Mouse (Mus musculus): ENCODE measurements around the gene Gatd1. TPM values are rescaled to one million over a fixed set of nuclear protein-coding genes. Genes with fewer than 3 reads are reported as not detected.
"Not testable (repeated sequence)": the region's sequence is repeated elsewhere in the genome, so short reads cannot be mapped to it uniquely, and the experiment has no call there.

Gatd1 gene
- polyA plus RNA-seq, 1 experiment: not detected

DNA sequence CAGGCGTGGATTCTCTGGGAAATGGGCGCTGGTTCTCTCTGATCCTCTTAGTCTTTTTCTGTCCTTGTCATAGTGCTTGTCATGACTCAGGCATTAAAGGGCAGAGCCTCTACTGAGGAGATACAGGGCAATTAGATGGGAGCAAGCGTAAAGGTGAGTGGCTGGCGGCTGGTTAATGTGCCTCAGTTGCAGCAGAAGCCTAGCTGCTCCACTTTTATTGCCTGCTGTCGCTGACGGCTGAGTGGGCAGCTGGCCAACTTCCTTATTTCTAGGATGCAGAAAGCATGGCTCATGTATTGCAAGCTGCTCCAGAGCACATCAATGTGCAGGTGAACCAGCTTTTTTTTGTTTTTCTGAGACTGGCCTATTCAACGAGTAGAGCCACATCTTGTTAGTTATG is 5.0 kb upstream of the Gatd1 start:
- no peak for TF ChIP-seq POLR2A (IDR thresholded peaks at IDR 0.05; ENCODE audit: insufficient read depth, low read depth, low read length)
- no peak for TF ChIP-seq CTCF (IDR thresholded peaks at IDR 0.05; ENCODE audit: insufficient read depth, low read depth, low read length)
- 60% methylated on average over 7 of the region's 7 CpGs for WGBS
- Histone ChIP-seq H3K4me3 (ENCODE audit: insufficient read depth, low read depth, low read length) (no peak overlapping the region), H3K4me1 (ENCODE audit: control insufficient read depth, insufficient read depth, low read length) (peaks cover 3% of the 10 kb centered on the region; the same call in 1 of the 2 replicates), H3K27ac (ENCODE audit: insufficient read depth, low read depth, low read length) (no peak overlapping the region)

DNA sequence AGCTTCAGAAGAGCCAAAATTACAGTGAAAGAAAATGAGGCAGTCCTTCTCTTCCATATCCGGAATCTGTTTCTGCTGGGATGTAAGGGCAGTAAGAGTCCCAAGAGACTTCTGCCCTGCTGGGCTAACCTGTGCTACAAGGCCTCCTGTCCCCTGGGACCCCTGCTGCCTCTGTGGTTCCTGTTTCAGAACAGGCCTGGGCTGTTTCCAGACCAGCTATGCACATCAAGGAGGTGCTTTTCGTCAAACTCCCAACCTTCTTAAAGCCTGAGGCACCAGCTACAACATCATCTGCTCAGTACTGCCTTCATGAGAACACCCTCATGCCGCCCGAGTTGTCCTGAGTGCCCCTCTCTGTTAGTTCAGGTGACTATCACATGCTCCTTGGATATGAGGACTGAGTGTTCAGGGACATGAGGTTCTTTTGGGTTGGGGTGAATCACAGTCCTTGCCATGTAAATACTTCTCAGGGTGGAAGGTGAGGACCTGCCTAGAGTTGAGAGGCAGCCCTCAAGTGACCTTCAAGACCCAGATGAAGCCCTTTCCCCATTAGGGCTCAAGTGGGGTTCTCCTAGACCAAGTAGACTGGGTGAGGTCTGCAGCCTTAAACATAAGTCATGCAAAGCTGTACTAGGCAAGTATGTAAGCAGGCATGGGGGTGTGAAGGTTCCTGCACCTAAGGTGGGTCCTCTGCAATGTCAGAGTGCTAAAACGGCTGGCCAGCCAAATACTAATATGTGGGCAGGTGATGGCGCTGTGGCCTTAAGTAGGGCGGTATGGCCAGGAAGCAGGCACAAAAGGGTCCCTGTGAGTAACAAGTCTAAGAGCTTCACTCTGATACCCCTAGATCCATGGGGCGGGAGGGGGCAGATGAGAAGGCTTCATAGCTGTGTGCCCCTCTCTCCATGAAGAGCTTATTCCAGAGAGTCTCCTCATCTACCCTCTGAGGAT is 4.1 kb upstream of the Gatd1 start:
- 77% methylated on average over 8 of the region's 8 CpGs for WGBS
- no peak overlapping the region for H3K27ac ChIP-seq (ENCODE audit: insufficient read depth, low read depth, low read length)
- TF ChIP-seq CTCF (IDR thresholded peaks at IDR 0.05; ENCODE audit: insufficient read depth, low read depth, low read length) (no peak), POLR2A (IDR thresholded peaks at IDR 0.05; ENCODE audit: insufficient read depth, low read depth, low read length) (no peak)
- no peak overlapping the region for H3K4me3 ChIP-seq (ENCODE audit: insufficient read depth, low read depth, low read length)
- H3K4me1 ChIP-seq (ENCODE audit: control insufficient read depth, insufficient read depth, low read length): peaks cover 6% of the 10 kb centered on the region; the same call in 1 of the 2 replicates

DNA sequence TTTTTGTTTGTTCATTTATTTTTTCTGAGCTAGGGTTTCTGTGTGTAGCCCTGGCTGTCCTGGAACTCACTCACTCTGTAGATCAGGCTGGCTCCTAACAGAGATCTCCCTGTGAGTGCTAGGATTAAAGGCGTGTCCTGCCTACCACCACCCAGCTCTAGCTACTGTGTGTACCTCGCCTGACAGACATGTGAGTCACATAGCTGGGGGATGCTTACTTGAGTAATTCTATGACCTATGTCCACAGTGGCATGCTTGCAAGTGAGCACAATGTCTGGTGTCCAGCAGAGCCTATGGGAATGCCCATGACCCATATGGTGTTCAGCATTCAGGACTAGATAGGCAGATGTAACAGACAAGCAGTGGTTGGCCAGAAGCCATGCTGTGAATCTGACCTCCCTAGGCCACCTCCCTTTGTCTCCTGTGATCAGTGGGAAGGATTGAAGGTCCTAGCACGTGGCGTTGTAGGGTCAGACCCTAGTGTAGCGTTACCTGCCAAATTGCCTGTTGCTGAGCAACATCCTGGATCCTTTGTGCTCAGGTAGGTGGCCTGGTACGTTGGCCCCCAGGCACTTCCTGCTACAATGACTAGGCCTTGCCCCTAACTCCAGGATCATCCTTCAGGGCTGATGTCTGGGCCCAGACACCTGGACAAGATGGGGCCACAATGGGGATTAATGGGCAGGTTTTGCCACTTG is 2.4 kb upstream of the Gatd1 start:
- Histone ChIP-seq H3K4me3 (ENCODE audit: insufficient read depth, low read depth, low read length) (no peak overlapping the region), H3K27ac (ENCODE audit: insufficient read depth, low read depth, low read length) (no peak overlapping the region), H3K4me1 (ENCODE audit: control insufficient read depth, insufficient read depth, low read length) (peaks cover 10% of the 10 kb centered on the region)
- TF ChIP-seq CTCF (IDR thresholded peaks at IDR 0.05; ENCODE audit: insufficient read depth, low read depth, low read length): no peak
- no peak for TF ChIP-seq POLR2A (IDR thresholded peaks at IDR 0.05; ENCODE audit: insufficient read depth, low read depth, low read length)
- 87% methylated on average over 6 of the region's 6 CpGs for WGBS

DNA sequence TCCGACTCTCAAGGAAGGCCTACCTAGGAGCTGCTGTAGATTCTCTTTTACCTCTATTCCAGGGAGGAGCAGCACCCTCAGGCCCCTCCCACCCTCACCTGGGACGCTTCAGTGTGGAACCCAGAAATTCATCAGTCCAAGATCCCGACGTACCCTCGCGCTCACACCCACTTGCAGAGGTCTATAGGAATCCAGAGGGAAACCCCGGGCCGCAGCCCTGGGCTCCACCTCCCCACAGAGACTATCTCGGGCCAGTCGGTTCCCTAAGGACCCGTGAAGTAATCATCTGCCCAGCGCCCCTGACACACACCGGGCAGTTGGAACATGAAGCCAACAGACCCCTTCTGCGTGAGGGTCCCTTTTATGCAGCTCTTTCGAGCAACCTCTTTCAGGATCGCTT is 605 bp downstream of the Gatd1 start:
- Histone ChIP-seq H3K4me3 (ENCODE audit: insufficient read depth, low read depth, low read length) (peak overlapping the region; percentile 94), H3K4me1 (ENCODE audit: control insufficient read depth, insufficient read depth, low read length) (peaks cover 21% of the 10 kb centered on the region), H3K27ac (ENCODE audit: insufficient read depth, low read depth, low read length) (peak overlapping the region; percentile 68)
- no peak for TF ChIP-seq POLR2A (IDR thresholded peaks at IDR 0.05; ENCODE audit: insufficient read depth, low read depth, low read length)
- no peak for TF ChIP-seq CTCF (IDR thresholded peaks at IDR 0.05; ENCODE audit: insufficient read depth, low read depth, low read length)
- WGBS: 2% methylated on average over 16 of the region's 16 CpGs

DNA sequence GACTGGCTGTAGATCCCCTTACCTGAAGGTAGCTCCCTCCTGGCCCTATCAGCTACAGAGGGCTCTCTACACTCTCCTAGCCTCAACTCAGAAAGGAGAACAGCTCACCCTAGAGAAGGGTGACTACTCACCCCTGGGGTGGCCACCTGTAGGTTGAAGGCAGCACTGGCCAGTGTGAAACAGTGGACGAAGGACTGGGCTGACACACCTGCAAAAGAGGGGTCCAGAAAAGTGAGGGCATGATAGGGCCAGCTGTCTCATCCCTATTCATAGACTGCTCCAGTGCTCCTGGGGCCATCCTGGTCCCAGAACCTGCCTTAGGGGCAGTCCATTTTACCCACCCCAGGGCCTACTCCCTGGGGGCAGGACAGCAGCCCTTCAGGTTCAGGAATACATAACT is 2.3 kb downstream of the Gatd1 start:
- no peak overlapping the region for H3K4me3 ChIP-seq (ENCODE audit: insufficient read depth, low read depth, low read length)
- H3K4me1 ChIP-seq (ENCODE audit: control insufficient read depth, insufficient read depth, low read length): peaks cover 21% of the 10 kb centered on the region
- WGBS: 88% methylated on average over 1 of the region's 1 CpGs
- no peak overlapping the region for H3K27ac ChIP-seq (ENCODE audit: insufficient read depth, low read depth, low read length)
- TF ChIP-seq POLR2A (IDR thresholded peaks at IDR 0.05; ENCODE audit: insufficient read depth, low read depth, low read length) (no peak), CTCF (IDR thresholded peaks at IDR 0.05; ENCODE audit: insufficient read depth, low read depth, low read length) (no peak)

DNA sequence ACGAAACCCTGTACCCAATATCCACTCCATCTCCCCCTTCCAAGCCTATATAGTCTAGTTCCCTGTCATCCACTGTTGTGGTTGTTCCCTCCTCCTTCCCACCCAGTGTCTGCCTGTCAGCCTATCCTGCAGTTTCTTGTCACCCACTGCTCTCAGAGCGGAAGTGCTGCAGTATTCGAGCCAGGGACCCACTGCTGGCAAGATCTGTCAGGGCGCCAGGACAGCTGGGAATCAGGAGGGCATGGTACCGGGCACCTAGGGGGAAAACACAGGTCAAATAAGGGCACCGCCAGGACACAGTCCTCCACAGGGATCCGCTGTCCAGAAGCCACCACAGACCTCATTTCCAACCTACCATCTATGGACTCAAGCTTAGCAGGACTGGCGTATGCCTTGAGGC is 3.3 kb downstream of the Gatd1 start:
- TF ChIP-seq CTCF (IDR thresholded peaks at IDR 0.05; ENCODE audit: insufficient read depth, low read depth, low read length): no peak
- no peak for TF ChIP-seq POLR2A (IDR thresholded peaks at IDR 0.05; ENCODE audit: insufficient read depth, low read depth, low read length)
- H3K4me1 ChIP-seq (ENCODE audit: control insufficient read depth, insufficient read depth, low read length): peaks cover 21% of the 10 kb centered on the region
- 61% methylated on average over 8 of the region's 8 CpGs for WGBS

DNA sequence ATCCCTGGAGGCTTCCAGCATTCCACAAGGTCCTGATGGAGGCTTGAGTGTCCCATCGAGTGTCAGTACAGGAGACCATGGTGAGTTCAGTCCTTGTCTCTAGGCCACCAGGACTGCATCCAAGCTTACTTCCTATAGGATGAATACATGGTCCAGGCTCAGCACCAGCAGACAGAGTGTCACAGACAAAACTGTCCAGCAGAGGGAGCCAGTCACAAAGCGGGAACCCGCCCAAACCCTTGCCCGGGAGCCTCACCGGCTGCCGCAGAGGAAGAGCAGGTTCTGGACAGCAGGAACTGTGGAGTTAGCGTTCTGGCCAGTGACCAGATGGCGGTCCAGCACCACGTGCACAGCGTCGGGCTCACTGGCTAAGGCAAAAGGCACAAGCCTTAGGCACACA is 5.1 kb downstream of the Gatd1 start:
- H3K4me1 ChIP-seq (ENCODE audit: control insufficient read depth, insufficient read depth, low read length): peaks cover 19% of the 10 kb centered on the region
- 9% methylated on average over 11 of the region's 11 CpGs for WGBS
- no peak overlapping the region for H3K4me3 ChIP-seq (ENCODE audit: insufficient read depth, low read depth, low read length)
- TF ChIP-seq POLR2A (IDR thresholded peaks at IDR 0.05; ENCODE audit: insufficient read depth, low read depth, low read length): no peak
- peak; percentile 73; the same call in 1 of the 2 replicates for TF ChIP-seq CTCF (IDR thresholded peaks at IDR 0.05; ENCODE audit: insufficient read depth, low read depth, low read length)
- no peak overlapping the region for H3K27ac ChIP-seq (ENCODE audit: insufficient read depth, low read depth, low read length)

More for the DNA sequence above, 3.3 kb downstream of the Gatd1 start:
- Histone ChIP-seq H3K27ac (ENCODE audit: insufficient read depth, low read depth, low read length) (no peak overlapping the region), H3K4me3 (ENCODE audit: insufficient read depth, low read depth, low read length) (no peak overlapping the region)

DNA sequence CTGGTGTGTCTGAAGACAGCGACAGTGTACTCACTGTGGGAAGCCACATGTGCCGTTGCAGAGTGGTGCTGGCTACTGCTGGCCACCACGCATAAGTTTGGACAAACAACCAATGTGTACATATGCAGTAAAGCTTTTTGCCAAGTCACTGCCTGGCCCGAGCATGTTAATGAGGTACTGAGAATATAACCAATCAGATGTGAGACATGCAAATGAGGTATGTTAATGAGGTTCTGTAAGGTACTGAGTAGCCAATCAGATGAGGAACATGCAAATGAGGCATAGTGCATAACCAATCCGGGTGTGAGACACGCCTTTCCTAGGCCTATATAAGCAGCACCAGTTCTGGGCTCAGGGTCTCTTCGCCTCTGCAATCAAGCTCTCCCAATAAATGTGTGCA is 6.3 kb downstream of the Gatd1 start:
- H3K4me3 ChIP-seq (ENCODE audit: insufficient read depth, low read depth, low read length); H3K27ac ChIP-seq (ENCODE audit: insufficient read depth, low read depth, low read length): not testable (repeated sequence)
- WGBS: 96% methylated on average over 7 of the region's 7 CpGs
- peaks cover 15% of the 10 kb centered on the region for H3K4me1 ChIP-seq (ENCODE audit: control insufficient read depth, insufficient read depth, low read length)

DNA sequence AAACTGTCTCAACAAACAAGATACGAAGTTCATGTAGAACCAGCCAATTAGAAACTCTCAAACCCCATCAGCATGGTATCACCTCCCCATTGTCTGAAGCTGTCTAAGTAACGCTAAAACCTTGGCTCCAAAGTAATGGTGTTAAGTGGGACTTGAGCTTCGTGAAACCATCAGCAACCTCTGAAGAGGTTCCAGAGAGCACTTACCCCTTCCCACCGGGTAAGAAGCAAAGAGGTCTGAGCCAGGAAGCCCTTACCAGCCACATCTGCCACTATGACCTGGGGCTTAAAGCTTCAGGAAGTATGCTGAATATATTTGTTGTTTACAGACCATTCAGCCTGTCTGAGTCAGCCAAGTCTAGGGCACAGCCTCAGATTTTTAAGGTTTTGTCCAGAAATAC is 8.5 kb downstream of the Gatd1 start:
- TF ChIP-seq CTCF (IDR thresholded peaks at IDR 0.05; ENCODE audit: insufficient read depth, low read depth, low read length) (no peak), POLR2A (IDR thresholded peaks at IDR 0.05; ENCODE audit: insufficient read depth, low read depth, low read length) (no peak)
- H3K4me1 ChIP-seq (ENCODE audit: control insufficient read depth, insufficient read depth, low read length): peaks cover 8% of the 10 kb centered on the region
- WGBS: 71% methylated on average over 4 of the region's 4 CpGs
- no peak overlapping the region for H3K4me3 ChIP-seq (ENCODE audit: insufficient read depth, low read depth, low read length)
- H3K27ac ChIP-seq (ENCODE audit: insufficient read depth, low read depth, low read length): no peak overlapping the region

Measured in olfactory bulb, adult 2 months (tissue).